Mouse (Mus musculus) neural tube, embryonic 15.5 days (tissue): ENCODE data around the gene 1700001C19Rik. TPM values are rescaled to one million over a fixed set of nuclear protein-coding genes. Genes with fewer than 3 reads are reported as not detected.

Experiments used
- ATAC-seq: fragments of 200-750 bp; cut with Nextera tagmentation; 2 replicates; pipeline ENCODE4 v1.8.0; 2017; ENCODE audit warnings: mild to moderate bottlenecking, moderate TSS enrichment, moderate library complexity; ENCODE audit not compliant: low FRiP score
- H3K27ac ChIP-seq: fragments of 300-500 bp; sonication (generic); replicated peaks from 2 replicates; pipeline ENCODE4 v1.5.1; 2015; ENCODE audit warnings: mild to moderate bottlenecking, inconsistent platforms
- H3K27me3 ChIP-seq: fragments of 300-500 bp; sonication (generic); replicated peaks from 2 replicates; pipeline ENCODE4 v1.6.1; 2015; ENCODE audit warnings: inconsistent platforms
- H3K36me3 ChIP-seq: fragments of 300-500 bp; sonication (generic); 2 replicates; pipeline ENCODE4 v1.6.1; 2015; ENCODE audit warnings: inconsistent platforms
- H3K4me1 ChIP-seq: fragments of 300-500 bp; sonication (generic); 2 replicates; pipeline ENCODE4 v1.6.1; 2015; ENCODE audit warnings: inconsistent platforms
- H3K4me2 ChIP-seq: fragments of 300-500 bp; sonication (generic); 2 replicates; pipeline ENCODE4 v1.6.1; 2015; ENCODE audit warnings: inconsistent platforms, mild to moderate bottlenecking, moderate library complexity
- H3K4me3 ChIP-seq: fragments of 300-500 bp; sonication (generic); replicated peaks from 2 replicates; pipeline ENCODE4 v1.5.1; 2015; ENCODE audit warnings: mild to moderate bottlenecking, inconsistent platforms
- H3K9ac ChIP-seq: fragments of 300-500 bp; sonication (generic); replicated peaks from 2 replicates; pipeline ENCODE4 v1.6.1; 2015; ENCODE audit warnings: mild to moderate bottlenecking, inconsistent platforms
- H3K9me3 ChIP-seq: fragments of 300-500 bp; sonication (generic); replicated peaks from 2 replicates; pipeline ENCODE4 v1.6.1; 2016; ENCODE audit warnings: inconsistent platforms
- WGBS: fragments of 180-500 bp; shearing (Covaris S2); methylation state at CpG from one replicate; pipeline ENCODE4 v1.1.7; 2015; ENCODE audit warnings: mixed read lengths; 5-methylcytosine and 5-hydroxymethylcytosine counted together
- polyA plus RNA-seq: library from polyadenylated mRNA; unstranded; fragments of >200 nt; fragmentation: Nextera tagmentation; extraction: Ambion mirVana; gene quantifications from 2 replicates; pipeline ENCODE4 v1.2.1, GENCODE M21; 2015

The 1700001C19Rik gene
- polyA plus RNA-seq, 1 experiment from 2014 or later, result 0.78 TPM

- ATAC-seq, result no peak
- Histone ChIP-seq H3K36me3 (no peaks in the 10 kb centered on the region), H3K27me3 (no peaks in the 10 kb centered on the region), H3K9me3 (no peaks in the 10 kb centered on the region), H3K4me3 (no peak overlapping the region), H3K9ac (no peak overlapping the region), H3K4me2 (no peak overlapping the region), H3K4me1 (0 out of 2 replicates have a peak, but pooled peaks cover 4% of the 10 kb centered on the region), H3K27ac (no peak overlapping the region)
- WGBS, result 82% methylated on average over 11 of the region's 11 CpGs
Observed at GRCm38 (mm10) chr17:47445518-47445917, 8.3 kb upstream of the 1700001C19Rik start.

GRCm38 (mm10) chr17:47444113-47444512 lies 6.9 kb upstream of the 1700001C19Rik start:
- no peak overlapping the region for H3K27ac ChIP-seq
- WGBS, result 76% methylated on average over 6 of the region's 6 CpGs
- no peak for ATAC-seq

GRCm38 (mm10) chr17:47442271-47442670 lies 5.1 kb upstream of the 1700001C19Rik start:
- no peak for ATAC-seq
- no peak overlapping the region for H3K4me2 ChIP-seq
- H3K4me1 ChIP-seq, result 0 out of 2 replicates have a peak, but pooled peaks cover 8% of the 10 kb centered on the region
- WGBS, result 84% methylated on average over 3 of the region's 3 CpGs
- H3K9ac ChIP-seq, result no peak overlapping the region
- no peak overlapping the region for H3K27ac ChIP-seq
- H3K36me3 ChIP-seq, result no peaks in the 10 kb centered on the region
- H3K4me3 ChIP-seq, result no peak overlapping the region
- H3K27me3 ChIP-seq, result peaks cover 17% of the 10 kb centered on the region
- H3K9me3 ChIP-seq, result no peaks in the 10 kb centered on the region

More at GRCm38 (mm10) chr17:47444113-47444512, 6.9 kb upstream of the 1700001C19Rik start:
- Histone ChIP-seq H3K36me3 (no peaks in the 10 kb centered on the region), H3K4me2 (no peak overlapping the region), H3K4me3 (no peak overlapping the region), H3K27me3 (no peaks in the 10 kb centered on the region; the same call in 1 of the 2 replicates), H3K4me1 (0 out of 2 replicates have a peak, but pooled peaks cover 8% of the 10 kb centered on the region), H3K9ac (no peak overlapping the region), H3K9me3 (no peaks in the 10 kb centered on the region)

GRCm38 (mm10) chr17:47441296-47442051 lies 4.3 kb upstream of the 1700001C19Rik start:
- H3K27ac ChIP-seq, result no peak overlapping the region
- peaks cover 25% of the 10 kb centered on the region for H3K27me3 ChIP-seq
- peaks cover 14% of the 10 kb centered on the region for H3K4me1 ChIP-seq
- H3K4me3 ChIP-seq, result no peak overlapping the region
- H3K36me3 ChIP-seq, result no peaks in the 10 kb centered on the region
- no peaks in the 10 kb centered on the region for H3K9me3 ChIP-seq
- WGBS, result 75% methylated on average over 19 of the region's 19 CpGs
- no peak for ATAC-seq
- no peak overlapping the region for H3K4me2 ChIP-seq
- H3K9ac ChIP-seq, result no peak overlapping the region

GRCm38 (mm10) chr17:47440359-47440890 lies 3.2 kb upstream of the 1700001C19Rik start:
- peaks cover 17% of the 10 kb centered on the region for H3K4me1 ChIP-seq
- no peaks in the 10 kb centered on the region for H3K36me3 ChIP-seq
- 9% methylated on average over 9 of the region's 9 CpGs for WGBS
- H3K4me3 ChIP-seq, result no peak overlapping the region
- H3K9me3 ChIP-seq, result no peaks in the 10 kb centered on the region
- peaks cover 31% of the 10 kb centered on the region for H3K27me3 ChIP-seq
- 0 out of 2 replicates have a peak, but pooled peaks have one; percentile 54 for ATAC-seq
- no peak overlapping the region for H3K4me2 ChIP-seq
- 0 out of 2 replicates have a peak overlapping the region, but pooled peaks have one; percentile 2 for H3K27ac ChIP-seq
- H3K9ac ChIP-seq, result no peak overlapping the region

GRCm38 (mm10) chr17:47439396-47440028 lies 2.3 kb upstream of the 1700001C19Rik start:
- Histone ChIP-seq H3K27ac (no peak overlapping the region), H3K4me3 (no peak overlapping the region), H3K36me3 (no peaks in the 10 kb centered on the region), H3K9ac (no peak overlapping the region), H3K4me2 (no peak overlapping the region), H3K9me3 (no peaks in the 10 kb centered on the region), H3K4me1 (peaks cover 17% of the 10 kb centered on the region), H3K27me3 (peaks cover 31% of the 10 kb centered on the region)
- no peak for ATAC-seq
- 41% methylated on average over 9 of the region's 9 CpGs for WGBS

GRCm38 (mm10) chr17:47438611-47439010 lies 1.4 kb upstream of the 1700001C19Rik start:
- H3K4me1 ChIP-seq, result peaks cover 17% of the 10 kb centered on the region
- H3K9ac ChIP-seq, result no peak overlapping the region
- no peak overlapping the region for H3K27ac ChIP-seq
- no peaks in the 10 kb centered on the region for H3K36me3 ChIP-seq
- no peak overlapping the region for H3K4me3 ChIP-seq
- WGBS, result 72% methylated on average over 6 of the region's 6 CpGs
- peaks cover 31% of the 10 kb centered on the region for H3K27me3 ChIP-seq
- no peak overlapping the region for H3K4me2 ChIP-seq
- H3K9me3 ChIP-seq, result no peaks in the 10 kb centered on the region
- no peak for ATAC-seq

- no peaks in the 10 kb centered on the region for H3K36me3 ChIP-seq
- no peaks in the 10 kb centered on the region for H3K9me3 ChIP-seq
- H3K27ac ChIP-seq, result no peak within 1 kb of the TSS
- H3K27me3 ChIP-seq, result peaks cover 35% of the 10 kb centered on the region
- WGBS, result 2% methylated on average over 43 of the region's 45 CpGs
- H3K4me2 ChIP-seq, result peak within 1 kb of the TSS; percentile 91
- peak within 1 kb of the TSS; percentile 32; the same call in 1 of the 2 replicates for H3K9ac ChIP-seq
- no peak for ATAC-seq
- peak within 1 kb of the TSS; percentile 41 for H3K4me3 ChIP-seq
- peaks cover 17% of the 10 kb centered on the region for H3K4me1 ChIP-seq
Observed at GRCm38 (mm10) chr17:47436156-47436906, 845 bp downstream of the 1700001C19Rik start, which contains the start of gene AI661453. Gene AI661453, plus strand, starts transcription at chr17:47436615.

GRCm38 (mm10) chr17:47430815-47431214 lies 6.4 kb downstream of the 1700001C19Rik start:
- Histone ChIP-seq H3K4me2 (no peak overlapping the region), H3K9me3 (no peaks in the 10 kb centered on the region), H3K4me3 (no peak overlapping the region), H3K4me1 (peaks cover 8% of the 10 kb centered on the region), H3K27ac (no peak overlapping the region), H3K36me3 (no peaks in the 10 kb centered on the region), H3K9ac (no peak overlapping the region), H3K27me3 (peaks cover 4% of the 10 kb centered on the region)
- no peak for ATAC-seq
- 71% methylated on average over 5 of the region's 5 CpGs for WGBS

- H3K27ac ChIP-seq, result no peak overlapping the region
- peaks cover 8% of the 10 kb centered on the region for H3K4me1 ChIP-seq
- no peak overlapping the region for H3K4me3 ChIP-seq
- 3% methylated on average over 8 of the region's 8 CpGs for WGBS
- H3K36me3 ChIP-seq, result no peaks in the 10 kb centered on the region
- H3K4me2 ChIP-seq, result peak overlapping the region; percentile 41
- no peaks in the 10 kb centered on the region for H3K9me3 ChIP-seq
- H3K9ac ChIP-seq, result no peak overlapping the region
- H3K27me3 ChIP-seq, result peaks cover 4% of the 10 kb centered on the region
- ATAC-seq, result peak; percentile 69; the same call in 1 of the 2 replicates
Observed at GRCm38 (mm10) chr17:47428831-47429304, 8.3 kb downstream of the 1700001C19Rik start.

GRCm38 (mm10) chr17:47427316-47427715 lies 9.9 kb downstream of the 1700001C19Rik start:
- H3K4me3 ChIP-seq, result no peak overlapping the region
- no peak for ATAC-seq
- WGBS, result 79% methylated on average over 6 of the region's 6 CpGs
- no peaks in the 10 kb centered on the region for H3K9me3 ChIP-seq
- H3K9ac ChIP-seq, result no peak overlapping the region
- H3K27ac ChIP-seq, result no peak overlapping the region
- H3K36me3 ChIP-seq, result no peaks in the 10 kb centered on the region
- H3K4me2 ChIP-seq, result no peak overlapping the region
- peaks cover 8% of the 10 kb centered on the region for H3K4me1 ChIP-seq
- H3K27me3 ChIP-seq, result peaks cover 4% of the 10 kb centered on the region; the same call in 1 of the 2 replicates
